Mouse (Mus musculus): ENCODE data around the gene Dnajc28. TPM values are rescaled to one million over a fixed set of nuclear protein-coding genes. Genes with fewer than 3 reads are reported as not detected.

Gene Dnajc28
- polyA plus RNA-seq, 1 experiment from 2014 or later = 6.2 TPM

GRCm38 (mm10) chr16:91582307-91582706, 36.5 kb downstream of the Dnajc28 start:
- H3K36me3 ChIP-seq = peaks cover 26% of the 10 kb centered on the region
- no peak overlapping the region for H3K9ac ChIP-seq
- no peaks in the 10 kb centered on the region for H3K27me3 ChIP-seq
- WGBS = 75% methylated on average over 2 of the region's 2 CpGs
- H3K4me1 ChIP-seq = no peaks in the 10 kb centered on the region
- no peak overlapping the region for H3K27ac ChIP-seq
- no peak for ATAC-seq (ENCODE audit: low FRiP score)
- H3K4me2 ChIP-seq (replicated peaks) = no peak overlapping the region
- H3K4me3 ChIP-seq = no peak overlapping the region
- H3K9me3 ChIP-seq (replicated peaks) = no peaks in the 10 kb centered on the region

- Histone ChIP-seq H3K9me3 (replicated peaks) (no peaks in the 10 kb centered on the region), H3K27ac (no peak overlapping the region), H3K27me3 (no peaks in the 10 kb centered on the region), H3K4me2 (replicated peaks) (no peak overlapping the region), H3K4me3 (no peak overlapping the region), H3K36me3 (peaks cover 31% of the 10 kb centered on the region), H3K4me1 (no peaks in the 10 kb centered on the region), H3K9ac (no peak overlapping the region)
- WGBS = 82% methylated on average over 14 of the region's 14 CpGs
- no peak for ATAC-seq (ENCODE audit: low FRiP score)
These were observed 39.7 kb downstream of the Dnajc28 start for GRCm38 (mm10) chr16:91578980-91579720.

DNA sequence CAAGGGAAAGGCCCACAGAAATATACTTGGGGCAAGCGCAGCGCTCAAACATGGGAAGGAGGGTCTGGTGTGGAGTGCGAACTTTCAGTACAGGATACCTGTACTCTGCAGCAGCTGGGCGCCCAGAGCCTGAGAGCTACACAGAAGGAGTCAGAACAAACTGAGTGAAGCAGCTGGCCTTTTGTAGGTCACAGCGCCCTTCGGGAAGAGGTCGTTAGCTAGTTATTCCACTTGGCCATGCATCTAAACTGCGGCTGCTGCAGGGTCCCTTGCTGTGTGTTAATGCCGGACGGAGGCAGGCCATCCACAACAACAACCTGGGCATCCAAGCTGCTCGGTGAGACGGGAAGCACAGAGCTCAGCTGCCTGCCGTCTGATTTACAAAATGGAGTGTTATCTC, 43.7 kb downstream of the Dnajc28 start:
- no peaks in the 10 kb centered on the region for H3K4me1 ChIP-seq
- WGBS = 73% methylated on average over 13 of the region's 13 CpGs
- H3K4me3 ChIP-seq = no peak overlapping the region
- H3K9ac ChIP-seq = no peak overlapping the region
- H3K27ac ChIP-seq = no peak overlapping the region
- H3K36me3 ChIP-seq = peaks cover 11% of the 10 kb centered on the region; the same call in 1 of the 2 replicates
- H3K4me2 ChIP-seq (replicated peaks) = no peak overlapping the region
- no peak for ATAC-seq (ENCODE audit: low FRiP score)
- H3K27me3 ChIP-seq = no peaks in the 10 kb centered on the region
- H3K9me3 ChIP-seq (replicated peaks) = no peaks in the 10 kb centered on the region

DNA sequence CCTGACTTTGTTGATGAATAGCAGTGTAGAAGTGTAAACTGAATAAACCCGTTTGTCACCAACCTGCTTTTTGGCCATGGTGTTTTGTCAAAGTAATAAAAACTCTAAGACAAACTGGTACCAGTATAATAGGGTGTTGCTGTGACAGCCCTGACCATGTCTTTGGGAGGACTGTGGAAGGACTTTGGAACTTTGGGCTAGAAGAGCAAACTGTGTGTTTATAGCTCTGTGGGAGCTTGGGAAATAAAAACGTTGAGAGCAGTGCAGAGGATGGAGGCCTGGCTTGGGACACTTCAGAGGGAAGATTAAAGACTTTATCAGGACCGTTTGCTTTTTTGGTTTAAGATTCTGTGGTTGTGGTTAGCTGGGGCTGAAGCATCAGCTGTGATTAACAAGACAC, 47.7 kb downstream of the Dnajc28 start:
- WGBS = 79% methylated on average over 3 of the region's 3 CpGs
- Histone ChIP-seq H3K4me3 (no peak overlapping the region), H3K4me2 (replicated peaks) (no peak overlapping the region), H3K4me1 (no peaks in the 10 kb centered on the region), H3K27ac (no peak overlapping the region), H3K9me3 (replicated peaks) (no peaks in the 10 kb centered on the region), H3K27me3 (no peaks in the 10 kb centered on the region), H3K9ac (no peak overlapping the region), H3K36me3 (peaks cover 9% of the 10 kb centered on the region; the same call in 1 of the 2 replicates)
- ATAC-seq (ENCODE audit: low FRiP score) = no peak

GRCm38 (mm10) chr16:91568960-91569359, 49.9 kb downstream of the Dnajc28 start:
- ATAC-seq (ENCODE audit: low FRiP score) = no peak
- no peak overlapping the region for H3K9ac ChIP-seq
- H3K4me2 ChIP-seq (replicated peaks) = no peak overlapping the region
- H3K36me3 ChIP-seq = peaks cover 4% of the 10 kb centered on the region; the same call in 1 of the 2 replicates
- WGBS = 90% methylated on average over 10 of the region's 10 CpGs
- H3K27ac ChIP-seq = no peak overlapping the region
- H3K9me3 ChIP-seq (replicated peaks) = no peaks in the 10 kb centered on the region
- H3K4me3 ChIP-seq = no peak overlapping the region
- H3K4me1 ChIP-seq = no peaks in the 10 kb centered on the region
- no peaks in the 10 kb centered on the region for H3K27me3 ChIP-seq

- 93% methylated on average over 7 of the region's 7 CpGs for WGBS
- peaks cover 25% of the 10 kb centered on the region for H3K36me3 ChIP-seq
- H3K9ac ChIP-seq = no peak overlapping the region
- H3K27me3 ChIP-seq = no peaks in the 10 kb centered on the region
- no peak overlapping the region for H3K4me3 ChIP-seq
- no peak overlapping the region for H3K27ac ChIP-seq
- no peak for ATAC-seq (ENCODE audit: low FRiP score)
- no peak overlapping the region for H3K4me2 ChIP-seq (replicated peaks)
- H3K9me3 ChIP-seq (replicated peaks) = no peaks in the 10 kb centered on the region
- 0 out of 2 replicates have a peak, but pooled peaks cover 4% of the 10 kb centered on the region for H3K4me1 ChIP-seq
These were observed 52.8 kb downstream of the Dnajc28 start for GRCm38 (mm10) chr16:91566002-91566401.

DNA sequence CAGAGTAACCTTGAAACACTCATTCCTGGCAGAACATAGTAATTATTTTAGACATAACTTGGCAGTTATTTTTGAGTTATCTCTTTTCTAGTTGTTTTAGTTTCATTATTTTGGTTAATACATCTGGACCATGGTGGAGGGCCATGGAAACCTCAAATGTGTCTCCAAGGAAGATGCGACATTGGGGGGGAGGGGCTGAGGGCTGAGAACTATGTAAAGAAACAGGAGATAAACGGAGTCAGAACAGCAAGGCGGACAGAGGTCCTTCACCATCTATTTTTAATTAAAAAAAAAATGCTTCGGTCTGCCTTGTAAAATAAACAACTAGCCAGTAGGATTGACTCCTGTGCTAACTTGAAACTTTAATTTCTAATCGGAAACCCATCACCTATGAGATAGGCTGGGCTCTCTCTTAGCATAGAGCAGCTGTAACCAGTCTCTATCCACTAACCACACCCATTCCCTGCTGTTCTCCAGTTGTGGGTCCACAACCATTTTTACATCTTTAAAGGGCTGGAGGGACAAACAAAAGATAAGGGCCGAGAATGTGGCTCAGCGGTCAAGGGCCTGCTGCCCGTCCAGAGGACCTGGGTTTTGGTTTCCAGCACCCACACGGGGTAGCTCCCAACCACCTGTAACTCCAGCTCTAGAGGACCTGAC, 53.4 kb downstream of the Dnajc28 start:
- Histone ChIP-seq H3K27ac (no peak overlapping the region), H3K36me3 (peaks cover 25% of the 10 kb centered on the region), H3K27me3 (no peaks in the 10 kb centered on the region), H3K4me3 (no peak overlapping the region), H3K9me3 (replicated peaks) (no peaks in the 10 kb centered on the region), H3K4me1 (0 out of 2 replicates have a peak, but pooled peaks cover 4% of the 10 kb centered on the region), H3K4me2 (replicated peaks) (no peak overlapping the region), H3K9ac (no peak overlapping the region)
- 68% methylated on average over 9 of the region's 9 CpGs for WGBS
- no peak for ATAC-seq (ENCODE audit: low FRiP score)

DNA sequence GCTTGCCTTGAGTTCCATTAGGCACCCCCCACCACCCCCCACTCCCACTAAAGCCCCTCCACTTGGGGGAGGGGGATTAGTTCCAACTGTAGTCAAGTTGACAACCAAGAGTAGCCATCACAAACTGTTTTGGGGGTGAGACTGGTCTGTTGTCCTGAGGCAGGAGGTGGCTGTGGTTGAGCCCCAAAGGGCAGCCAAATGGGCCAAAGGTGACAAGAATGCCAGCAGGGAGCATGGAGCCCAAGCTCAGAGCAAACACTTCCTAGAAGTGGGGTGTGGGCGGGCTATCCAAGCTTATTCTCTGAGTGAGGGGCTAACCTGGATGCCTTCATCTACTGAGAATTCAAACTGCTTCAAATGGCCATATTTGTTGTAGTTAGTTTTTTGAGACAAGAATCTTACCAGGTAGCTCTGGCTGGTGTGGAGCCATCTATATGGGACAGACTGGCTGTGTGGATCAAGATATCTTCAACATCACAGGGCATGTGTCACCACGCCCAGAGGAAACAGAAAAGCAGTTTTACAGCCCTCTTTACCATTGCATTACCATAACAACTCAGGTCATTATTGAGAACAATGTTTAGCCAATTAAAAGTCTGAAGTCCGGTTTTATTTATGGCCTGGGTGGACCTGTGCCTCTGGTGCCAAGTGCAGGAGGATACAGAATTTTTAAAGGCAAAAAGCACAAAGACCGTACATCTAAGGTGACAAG, 54.1 kb downstream of the Dnajc28 start:
- WGBS = 89% methylated on average over 4 of the region's 4 CpGs
- no peak overlapping the region for H3K27ac ChIP-seq
- no peaks in the 10 kb centered on the region for H3K9me3 ChIP-seq (replicated peaks)
- H3K4me3 ChIP-seq = no peak overlapping the region
- no peaks in the 10 kb centered on the region for H3K27me3 ChIP-seq
- peaks cover 27% of the 10 kb centered on the region for H3K36me3 ChIP-seq
- no peak overlapping the region for H3K9ac ChIP-seq
- no peak for ATAC-seq (ENCODE audit: low FRiP score)
- H3K4me1 ChIP-seq = 0 out of 2 replicates have a peak, but pooled peaks cover 4% of the 10 kb centered on the region
- H3K4me2 ChIP-seq (replicated peaks) = no peak overlapping the region

Other genes starting within 250 kb of the Dnajc28 start
- 34.0 and 34.1 TPM in 2 replicates for gene Ifnar2, start 246.2 kb downstream of the Dnajc28 start, polyA plus RNA-seq (2016; fragmentation: Nextera tagmentation; extraction: Ambion mirVana)
- gene Gm21970, start 227.3 kb downstream of the Dnajc28 start, polyA plus RNA-seq (2016; fragmentation: Nextera tagmentation; extraction: Ambion mirVana) = not detected in 2 replicates
- 8.5 and 10.1 TPM in 2 replicates for gene Il10rb, start 212.9 kb downstream of the Dnajc28 start, polyA plus RNA-seq (2016; fragmentation: Nextera tagmentation; extraction: Ambion mirVana)
- 60.7 and 65.4 TPM in 2 replicates for gene Ifnar1, start 133.8 kb downstream of the Dnajc28 start, polyA plus RNA-seq (2016; fragmentation: Nextera tagmentation; extraction: Ambion mirVana)
- gene Ifngr2, start 72.0 kb downstream of the Dnajc28 start, polyA plus RNA-seq (2016; fragmentation: Nextera tagmentation; extraction: Ambion mirVana) = 47.1 and 48.6 TPM in 2 replicates
- 46.6 and 48.7 TPM in 2 replicates for gene Tmem50b, start 21.2 kb downstream of the Dnajc28 start, polyA plus RNA-seq (2016; fragmentation: Nextera tagmentation; extraction: Ambion mirVana)
- 85.2 and 88.1 TPM in 2 replicates for gene Gart, start 27.9 kb upstream of the Dnajc28 start, polyA plus RNA-seq (2016; fragmentation: Nextera tagmentation; extraction: Ambion mirVana)
- gene Son, start 28.5 kb upstream of the Dnajc28 start, polyA plus RNA-seq (2016; fragmentation: Nextera tagmentation; extraction: Ambion mirVana) = 159 and 162 TPM in 2 replicates
- gene Donson, start 69.7 kb upstream of the Dnajc28 start, polyA plus RNA-seq (2016; fragmentation: Nextera tagmentation; extraction: Ambion mirVana) = 28.9 and 31.0 TPM in 2 replicates
- gene Cryzl1, start 109.9 kb upstream of the Dnajc28 start, polyA plus RNA-seq (2016; fragmentation: Nextera tagmentation; extraction: Ambion mirVana) = 81.1 and 83.4 TPM in 2 replicates
- 79.2 and 83.0 TPM in 2 replicates for gene Itsn1, start 110.3 kb upstream of the Dnajc28 start, polyA plus RNA-seq (2016; fragmentation: Nextera tagmentation; extraction: Ambion mirVana)